Mouse (Mus musculus) embryonic fibroblast, embryonic 13.5 days (primary cell): ENCODE data around the gene Rgmb. TPM values are rescaled to one million over a fixed set of nuclear protein-coding genes. Genes with fewer than 3 reads are reported as not detected.
A peak's percentile ranks its signal among the peaks of the same experiment; 100 is the strongest.

Experiments
- H3K27ac ChIP-seq: 2 replicates; pipeline ENCODE4 v1.5.1; 2012; ENCODE audit warnings: low read length, control low read depth, inconsistent platforms; ENCODE audit not compliant: insufficient read depth
- H3K4me1 ChIP-seq: 2 replicates; pipeline ENCODE4 v1.6.1; 2011; ENCODE audit warnings: low read length; ENCODE audit not compliant: control insufficient read depth, insufficient read depth
- H3K4me3 ChIP-seq: 2 replicates; pipeline ENCODE4 v1.5.1; 2011; ENCODE audit warnings: mild to moderate bottlenecking, control low read depth, low read length; ENCODE audit not compliant: insufficient read depth
- CTCF ChIP-seq: IDR thresholded peaks from 2 replicates; pipeline ENCODE4 v1.5.1; 2011; ENCODE audit warnings: mild to moderate bottlenecking, control low read depth, low read length, moderate library complexity, borderline replicate concordance; ENCODE audit not compliant: insufficient read depth
- POLR2A ChIP-seq: IDR thresholded peaks from 2 replicates; pipeline ENCODE4 v1.6.1; 2011; ENCODE audit warnings: low read depth, mild to moderate bottlenecking, control low read depth, low read length, moderate library complexity
- polyA plus RNA-seq: library from polyadenylated mRNA; stranded (reverse); fragments of >200 nt; gene quantifications from 2 replicates; pipeline ENCODE4 v1.2.4, GENCODE M21; 2011; ENCODE audit warnings: low read depth; ENCODE audit not compliant: missing spikeins, insufficient read length

The Rgmb gene
- polyA plus RNA-seq, 1 experiment = 19.5 TPM

DNA sequence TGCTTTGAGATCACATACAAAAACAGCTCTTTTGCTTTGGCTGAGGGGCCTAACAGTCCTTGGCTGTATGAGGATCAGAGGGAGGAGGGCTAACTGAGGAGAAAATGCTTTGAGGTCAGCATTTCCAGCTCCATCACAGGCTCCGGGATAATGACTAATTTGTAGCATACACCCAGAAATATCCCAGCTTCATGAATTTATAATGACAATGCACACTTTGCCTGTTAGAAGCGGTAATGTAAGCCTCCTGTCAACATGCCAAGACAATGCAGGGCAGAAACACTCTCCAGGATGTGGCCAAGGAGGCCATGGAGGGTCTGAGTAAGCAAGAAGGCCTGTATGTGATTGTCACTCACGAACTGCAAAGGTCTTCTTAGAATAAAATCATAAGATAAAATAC, 7.0 kb downstream of the Rgmb start:
- TF ChIP-seq CTCF (no peak), POLR2A (0 out of 2 replicates have a peak, but pooled peaks have one; percentile 33)
- H3K4me1 ChIP-seq = peaks cover 7% of the 10 kb centered on the region
- peak overlapping the region; percentile 94 for H3K4me3 ChIP-seq
- H3K27ac ChIP-seq = peak overlapping the region; percentile 39

DNA sequence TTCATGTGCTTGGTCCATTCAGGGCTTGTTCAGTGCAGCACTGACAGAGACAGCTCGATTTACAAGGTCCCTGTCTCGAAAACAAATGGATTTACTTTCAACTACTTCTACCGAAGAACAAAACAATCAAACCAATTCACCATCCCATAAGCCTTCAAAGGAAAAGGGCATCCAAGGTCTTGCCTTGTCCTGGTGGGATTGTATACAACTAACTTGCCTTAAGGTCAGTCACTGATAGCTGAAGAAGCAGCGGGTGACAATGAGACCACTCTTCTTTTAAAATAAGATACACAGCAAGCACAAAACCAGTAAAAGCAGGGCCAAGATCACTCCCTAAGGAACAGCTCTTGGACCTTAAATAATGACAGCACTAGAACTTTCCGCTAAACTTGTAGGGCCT, 7.6 kb downstream of the Rgmb start:
- Histone ChIP-seq H3K4me1 (peaks cover 7% of the 10 kb centered on the region), H3K4me3 (peak overlapping the region; percentile 32), H3K27ac (peak overlapping the region; percentile 39)
- TF ChIP-seq POLR2A = no peak

GRCm38 (mm10) chr17:15822376-15822775, 8.5 kb downstream of the Rgmb start:
- Histone ChIP-seq H3K27ac (no peak overlapping the region), H3K4me3 (no peak overlapping the region), H3K4me1 (peaks cover 7% of the 10 kb centered on the region)
- no peak for TF ChIP-seq CTCF
- no peak for TF ChIP-seq POLR2A

DNA sequence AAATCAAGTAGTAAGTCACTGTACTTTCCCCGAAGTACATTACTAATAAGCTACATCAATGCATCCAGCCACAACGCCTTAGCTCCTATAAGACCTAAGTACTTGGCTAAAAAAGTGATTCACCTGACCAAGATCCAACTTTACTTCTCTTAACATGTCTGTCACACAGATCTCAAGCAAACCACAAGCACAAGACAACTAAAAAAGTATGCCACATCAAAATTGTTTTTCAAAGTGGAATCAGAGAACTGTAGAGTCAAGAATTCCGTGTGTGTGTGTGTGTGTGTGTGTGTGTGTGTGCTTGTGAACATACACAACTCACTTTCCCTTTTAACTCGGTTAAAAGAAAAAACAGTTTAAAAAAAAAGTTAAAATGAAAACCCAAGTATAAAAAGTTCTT, 9.1 kb downstream of the Rgmb start:
- H3K4me3 ChIP-seq = no peak overlapping the region
- H3K4me1 ChIP-seq = peaks cover 7% of the 10 kb centered on the region
- TF ChIP-seq CTCF (no peak), POLR2A (no peak)
- no peak overlapping the region for H3K27ac ChIP-seq

- H3K27ac ChIP-seq = no peak overlapping the region
- H3K4me1 ChIP-seq = peaks cover 7% of the 10 kb centered on the region
- H3K4me3 ChIP-seq = no peak overlapping the region
- no peak for TF ChIP-seq POLR2A
- no peak for TF ChIP-seq CTCF
These were observed 10.1 kb downstream of the Rgmb start for GRCm38 (mm10) chr17:15820761-15821160.

- TF ChIP-seq CTCF (no peak), POLR2A (no peak)
- Histone ChIP-seq H3K27ac (peak overlapping the region; percentile 50; the same call in 1 of the 2 replicates), H3K4me1 (peaks cover 7% of the 10 kb centered on the region), H3K4me3 (no peak overlapping the region)
These were observed 10.7 kb downstream of the Rgmb start for GRCm38 (mm10) chr17:15820146-15820545.

DNA sequence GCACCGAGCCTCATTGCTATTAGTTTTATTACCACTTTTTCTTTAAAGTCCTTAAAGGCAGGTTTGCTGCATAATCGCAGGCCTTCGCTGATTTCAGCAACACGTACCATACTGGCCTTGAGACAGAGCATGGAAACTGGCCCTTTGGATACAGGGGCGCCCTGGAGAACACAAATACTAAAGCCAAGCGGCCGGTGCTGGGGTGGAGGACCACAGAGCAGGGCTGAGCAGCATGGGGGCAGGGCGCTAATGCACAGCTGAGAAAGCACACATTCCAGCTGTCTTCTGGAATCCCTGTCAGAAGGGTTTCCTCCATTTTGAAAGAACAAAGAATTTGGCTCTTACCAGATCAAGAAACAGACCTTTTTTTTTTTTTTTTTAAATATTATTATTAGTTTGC, 12.5 kb downstream of the Rgmb start:
- peaks cover 16% of the 10 kb centered on the region for H3K4me1 ChIP-seq

GRCm38 (mm10) chr17:15817634-15818033, 13.2 kb downstream of the Rgmb start:
- Histone ChIP-seq H3K4me1 (peaks cover 12% of the 10 kb centered on the region; the same call in 1 of the 2 replicates), H3K4me3 (no peak overlapping the region), H3K27ac (no peak overlapping the region)
- TF ChIP-seq POLR2A = no peak
- TF ChIP-seq CTCF = no peak

More for the DNA sequence above, 12.5 kb downstream of the Rgmb start:
- no peak overlapping the region for H3K27ac ChIP-seq
- no peak overlapping the region for H3K4me3 ChIP-seq
- no peak for TF ChIP-seq CTCF
- no peak for TF ChIP-seq POLR2A

GRCm38 (mm10) chr17:15817096-15817450, 13.8 kb downstream of the Rgmb start:
- no peak overlapping the region for H3K27ac ChIP-seq
- H3K4me3 ChIP-seq = no peak overlapping the region
- peaks cover 12% of the 10 kb centered on the region; the same call in 1 of the 2 replicates for H3K4me1 ChIP-seq
- TF ChIP-seq CTCF (no peak), POLR2A (no peak)

- TF ChIP-seq CTCF = no peak
- H3K27ac ChIP-seq = no peak overlapping the region
These were observed 14.3 kb downstream of the Rgmb start for GRCm38 (mm10) chr17:15816379-15817095.

More at GRCm38 (mm10) chr17:15816379-15817095, 14.3 kb downstream of the Rgmb start:
- H3K4me1 ChIP-seq = peaks cover 12% of the 10 kb centered on the region; the same call in 1 of the 2 replicates
- H3K4me3 ChIP-seq = no peak overlapping the region
